Mouse (Mus musculus): Measurements from ENCODE around the gene Zfp653.

DNA sequence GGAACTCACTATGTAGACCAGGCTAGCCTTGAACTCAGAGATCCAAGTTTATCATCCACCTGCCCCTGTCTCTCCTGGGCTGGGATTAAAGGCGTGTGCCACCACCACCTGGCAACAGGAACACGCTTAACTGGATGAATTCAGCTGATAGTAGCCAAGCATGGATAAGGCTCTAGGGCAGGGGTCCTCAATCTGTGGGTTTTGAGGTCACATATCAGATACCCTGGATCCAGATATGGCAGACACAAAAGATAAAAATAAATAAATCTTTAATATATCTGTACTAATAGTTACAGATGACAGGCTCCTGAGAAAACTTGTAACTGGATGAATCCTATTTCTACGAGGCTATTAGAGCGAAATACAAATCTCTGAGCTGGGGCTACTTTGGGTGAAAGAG is 44.5 kb upstream of the Zfp653 start:
- TF ChIP-seq POLR2A (IDR thresholded peaks at IDR 0.05; ENCODE audit: low read depth, low read length) (no peak), CTCF (IDR thresholded peaks at IDR 0.05; ENCODE audit: extremely low read depth, insufficient read length, insufficient replicate concordance, low read depth, low read length) (no peak)

Data from small intestine, adult 2 months (tissue).